Mouse (Mus musculus): Measurements from ENCODE around the gene Lgals7.
A peak's percentile ranks its signal among the peaks of the same experiment; 100 is the strongest.

Lgals7 gene

GRCm38 (mm10) chr7:28863540-28863939 is at the start of gene Lgals7:
Lgals7 (plus strand) TSS chr7:28863853.
- DNase-seq (ENCODE audit: low spot score) = no peak

DNA sequence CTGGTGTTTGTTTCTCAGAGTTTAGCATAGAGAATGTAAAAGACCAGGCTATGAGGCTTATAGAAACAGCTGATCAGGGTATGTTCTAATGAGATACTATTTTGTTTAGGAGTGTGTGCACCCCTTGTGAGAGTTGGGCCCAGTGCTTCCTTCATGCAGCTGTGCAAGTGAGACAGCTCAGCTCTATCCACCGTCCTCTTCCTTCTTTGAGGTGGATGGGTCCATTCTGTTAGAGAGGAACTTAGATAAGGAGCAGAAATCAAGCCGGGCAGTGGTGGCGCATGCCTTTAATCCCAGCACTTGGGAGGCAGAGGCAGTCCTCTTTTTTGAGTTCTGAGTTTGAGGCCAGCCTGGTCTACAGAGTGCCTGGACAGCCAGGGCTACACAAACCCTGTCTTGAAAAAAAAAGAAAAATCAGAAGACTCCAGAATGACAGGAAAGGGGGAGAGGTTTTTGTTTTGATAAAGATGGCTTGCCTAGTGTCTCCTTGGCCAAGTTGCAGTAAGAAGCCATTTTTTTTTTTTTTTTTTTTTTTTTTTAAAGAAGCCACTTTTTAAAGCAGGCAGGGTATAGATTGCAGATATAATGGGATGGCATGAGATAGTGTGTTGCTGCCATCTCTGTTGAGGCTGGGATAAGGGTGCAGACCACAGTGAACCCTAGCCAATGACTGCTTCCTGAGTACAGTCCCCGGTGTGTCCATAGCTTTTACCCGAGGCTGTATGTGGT is 49.2 kb upstream of the Lgals7 start:
- DNase-seq (ENCODE audit: low spot score) = no peak

DNA sequence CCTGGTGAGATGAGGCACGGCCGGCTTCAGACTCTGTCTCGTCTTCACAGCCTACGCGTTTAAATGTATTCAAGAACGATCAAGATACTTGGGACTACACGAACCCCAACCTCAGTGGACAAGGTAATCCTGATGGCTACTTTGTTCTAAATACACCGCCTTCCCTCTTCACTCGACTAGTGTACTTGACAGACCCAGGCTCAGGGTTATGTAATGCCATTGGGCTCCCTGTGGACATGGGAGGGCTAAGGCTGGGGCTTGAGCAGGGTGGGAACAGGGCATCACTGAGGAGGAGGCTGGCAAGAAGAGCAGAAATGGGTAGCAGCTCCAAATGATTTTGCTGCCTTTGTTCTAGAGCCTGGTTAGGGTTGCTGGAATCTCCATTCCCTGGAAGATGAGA is 48.4 kb upstream of the Lgals7 start:
- DNase-seq (ENCODE audit: low spot score) = no peak

- no peak for DNase-seq (ENCODE audit: low spot score)
Observed at GRCm38 (mm10) chr7:28816201-28816600, 47.5 kb upstream of the Lgals7 start.

DNA sequence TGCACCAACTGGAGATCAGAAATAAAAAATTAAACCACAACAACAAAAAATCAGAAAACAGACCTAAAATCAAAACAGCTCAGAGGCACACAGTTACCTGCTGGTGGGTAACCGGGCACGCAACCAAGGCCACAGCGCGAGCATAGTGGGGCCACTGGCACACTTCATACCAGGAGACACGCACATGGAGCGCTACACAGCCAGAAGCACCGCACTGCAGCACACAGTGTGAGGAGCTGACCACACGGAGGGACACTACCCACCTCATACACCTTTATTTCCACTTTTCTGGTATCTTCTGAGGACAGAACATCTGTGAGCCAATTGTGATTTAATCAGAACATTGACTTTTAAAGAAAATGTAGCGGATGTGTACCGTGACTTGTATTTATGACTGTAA is 46.7 kb upstream of the Lgals7 start:
- no peak for DNase-seq (ENCODE audit: low spot score)

DNA sequence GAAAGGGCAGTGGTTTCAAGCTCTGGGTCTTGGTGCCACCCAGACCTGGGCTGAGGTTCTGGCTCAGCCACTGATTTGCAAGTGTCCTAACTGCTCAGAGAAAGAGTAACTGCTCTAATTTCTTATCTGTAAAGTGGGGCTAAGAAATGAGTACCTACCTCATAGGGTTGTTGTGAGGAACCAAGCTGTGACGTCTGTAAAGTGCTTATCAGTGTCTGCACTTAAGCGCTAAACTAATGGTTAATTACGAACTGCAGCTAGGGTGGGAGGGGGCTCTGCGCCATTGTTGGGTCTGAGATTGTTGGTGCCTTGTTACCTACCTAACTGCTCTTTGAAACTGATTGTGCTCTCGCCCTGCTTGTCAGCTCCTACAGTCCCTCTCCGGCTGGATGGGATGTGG is 46.1 kb upstream of the Lgals7 start:
- DNase-seq (ENCODE audit: low spot score) = no peak

- no peak for DNase-seq (ENCODE audit: low spot score)
Observed at GRCm38 (mm10) chr7:28817957-28818356, 45.7 kb upstream of the Lgals7 start.

DNA sequence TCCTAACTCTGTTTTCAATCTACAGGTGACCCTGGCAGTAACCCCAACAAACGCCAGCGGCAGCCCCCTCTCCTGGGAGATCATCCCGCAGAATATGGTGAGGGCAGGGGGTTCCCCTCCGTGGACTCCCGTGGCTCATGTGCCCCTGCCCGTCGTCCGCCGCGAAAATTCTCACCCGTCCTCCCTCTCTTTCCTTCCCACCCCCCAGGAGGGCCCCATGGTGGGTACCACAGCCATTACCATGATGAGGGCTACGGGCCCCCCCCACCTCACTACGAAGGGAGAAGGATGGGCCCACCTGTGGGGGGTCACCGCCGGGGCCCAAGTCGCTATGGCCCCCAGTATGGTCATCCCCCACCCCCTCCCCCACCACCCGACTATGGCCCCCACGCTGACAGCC is 45.2 kb upstream of the Lgals7 start:
- DNase-seq (ENCODE audit: low spot score) = no peak

DNA sequence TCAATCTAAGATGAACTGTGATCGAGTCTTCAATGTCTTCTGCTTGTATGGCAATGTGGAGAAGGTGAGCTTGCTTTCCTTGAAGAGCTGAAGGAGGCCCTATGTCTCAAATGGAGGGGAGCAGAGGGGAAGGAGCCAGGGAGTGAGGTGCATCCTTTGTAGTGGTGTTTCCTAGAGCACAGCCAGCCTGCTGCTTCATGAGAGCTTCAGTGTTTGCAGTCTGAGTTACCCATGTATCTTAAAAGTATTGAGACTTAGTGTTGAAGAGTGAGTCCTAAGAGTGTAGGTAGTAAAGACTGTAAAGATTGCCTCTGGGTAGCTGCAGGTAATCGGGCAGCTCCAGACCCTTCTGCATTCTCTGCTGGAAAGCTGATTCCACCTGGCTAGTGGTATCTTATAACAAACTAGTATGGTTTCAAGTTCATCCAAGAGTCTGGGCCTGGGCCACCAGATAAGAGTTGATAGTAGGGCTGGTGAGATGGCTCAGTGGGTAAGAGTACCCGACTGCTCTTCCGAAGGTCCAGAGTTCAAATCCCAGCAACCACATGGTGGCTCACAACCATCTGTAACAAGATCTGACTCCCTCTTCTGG is 44.7 kb upstream of the Lgals7 start:
- no peak for DNase-seq (ENCODE audit: low spot score)

- DNase-seq (ENCODE audit: low spot score) = no peak
Observed at GRCm38 (mm10) chr7:28819571-28819970, 44.1 kb upstream of the Lgals7 start.

DNA sequence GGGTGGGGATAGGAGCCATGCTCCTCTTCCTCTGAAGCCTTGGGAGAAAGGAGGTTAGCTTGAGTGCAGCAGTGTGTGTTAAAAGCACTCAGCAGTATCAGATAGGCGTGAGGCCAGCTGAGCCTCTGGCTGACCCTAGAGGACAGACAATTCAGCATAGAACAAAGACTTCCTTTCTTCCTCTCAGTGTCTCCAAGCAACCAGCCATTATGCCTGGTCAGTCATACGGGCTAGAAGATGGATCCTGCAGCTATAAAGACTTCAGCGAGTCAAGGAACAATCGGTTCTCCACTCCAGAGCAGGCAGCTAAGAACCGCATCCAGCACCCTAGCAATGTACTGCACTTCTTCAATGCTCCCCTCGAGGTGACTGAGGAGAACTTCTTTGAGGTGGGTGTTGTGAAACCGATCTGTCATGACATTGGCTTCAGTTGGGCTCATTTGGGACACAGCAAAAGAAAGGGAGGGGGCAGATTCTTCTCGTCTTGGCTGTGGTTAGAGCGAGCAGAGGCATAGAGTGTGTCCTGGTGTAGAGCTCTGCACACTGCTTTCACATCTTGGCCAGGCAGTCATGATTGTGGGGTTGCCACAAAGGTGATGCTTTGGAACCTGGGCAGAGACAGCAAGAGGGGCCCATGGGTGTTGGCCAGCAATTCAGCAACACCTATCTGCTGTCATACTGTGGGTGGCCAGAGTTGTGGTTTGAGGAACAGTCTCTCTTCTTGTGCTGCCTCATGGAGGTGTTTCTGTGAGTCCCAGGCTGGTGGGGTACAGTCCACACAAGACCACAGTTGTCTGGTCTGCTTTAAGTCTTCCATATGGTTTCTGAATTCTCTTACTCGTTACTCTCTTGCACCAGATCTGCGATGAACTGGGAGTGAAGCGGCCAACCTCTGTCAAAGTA is 43.0 kb upstream of the Lgals7 start:
- DNase-seq (ENCODE audit: low spot score) = no peak

DNA sequence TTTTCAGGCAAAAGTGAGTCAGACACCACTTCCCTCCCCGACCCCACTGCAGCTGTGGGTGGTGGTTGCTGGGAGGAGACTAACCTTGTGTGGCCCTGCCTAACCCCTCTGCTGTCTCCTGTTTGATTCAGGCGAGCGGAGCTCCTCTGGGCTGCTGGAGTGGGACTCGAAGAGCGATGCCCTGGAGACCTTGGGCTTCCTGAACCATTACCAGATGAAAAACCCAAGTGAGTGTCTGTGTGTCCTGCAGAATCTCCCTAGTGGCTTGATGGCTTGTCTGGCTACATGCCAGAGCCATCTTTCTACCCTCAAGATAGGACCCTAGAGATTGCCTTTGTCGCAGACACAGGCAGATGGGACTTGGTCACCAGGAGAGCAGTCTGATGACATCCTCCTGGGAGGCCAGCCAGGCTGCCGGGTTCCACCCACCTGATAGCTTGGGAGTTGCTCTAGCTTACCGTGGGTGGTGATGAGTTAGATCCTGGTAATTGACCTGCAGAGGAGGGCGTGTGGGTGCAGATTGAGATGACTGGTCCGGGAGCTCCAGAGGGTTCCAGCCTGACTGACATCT is 42.3 kb upstream of the Lgals7 start:
- DNase-seq (ENCODE audit: low spot score) = no peak

DNA sequence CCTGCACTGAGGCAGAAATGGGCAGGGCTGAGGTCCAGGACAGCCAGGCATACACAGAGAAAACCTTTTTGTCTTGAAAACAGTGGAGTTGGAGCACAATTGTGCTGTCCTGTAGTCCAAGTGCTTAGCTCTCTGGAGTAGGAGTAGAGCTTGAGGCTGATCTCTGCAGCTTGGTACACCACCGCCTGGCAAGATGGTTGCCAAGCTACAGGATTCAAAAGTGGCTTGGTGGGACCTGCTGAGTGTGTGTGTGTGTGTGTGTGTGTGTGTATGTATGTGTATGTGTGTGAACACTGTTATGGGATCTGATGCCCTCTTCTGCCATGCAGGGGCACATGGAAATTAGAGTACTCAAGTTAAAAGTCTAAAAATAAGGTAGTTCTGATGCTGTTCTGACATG is 41.1 kb upstream of the Lgals7 start:
- no peak for DNase-seq (ENCODE audit: low spot score)

DNA sequence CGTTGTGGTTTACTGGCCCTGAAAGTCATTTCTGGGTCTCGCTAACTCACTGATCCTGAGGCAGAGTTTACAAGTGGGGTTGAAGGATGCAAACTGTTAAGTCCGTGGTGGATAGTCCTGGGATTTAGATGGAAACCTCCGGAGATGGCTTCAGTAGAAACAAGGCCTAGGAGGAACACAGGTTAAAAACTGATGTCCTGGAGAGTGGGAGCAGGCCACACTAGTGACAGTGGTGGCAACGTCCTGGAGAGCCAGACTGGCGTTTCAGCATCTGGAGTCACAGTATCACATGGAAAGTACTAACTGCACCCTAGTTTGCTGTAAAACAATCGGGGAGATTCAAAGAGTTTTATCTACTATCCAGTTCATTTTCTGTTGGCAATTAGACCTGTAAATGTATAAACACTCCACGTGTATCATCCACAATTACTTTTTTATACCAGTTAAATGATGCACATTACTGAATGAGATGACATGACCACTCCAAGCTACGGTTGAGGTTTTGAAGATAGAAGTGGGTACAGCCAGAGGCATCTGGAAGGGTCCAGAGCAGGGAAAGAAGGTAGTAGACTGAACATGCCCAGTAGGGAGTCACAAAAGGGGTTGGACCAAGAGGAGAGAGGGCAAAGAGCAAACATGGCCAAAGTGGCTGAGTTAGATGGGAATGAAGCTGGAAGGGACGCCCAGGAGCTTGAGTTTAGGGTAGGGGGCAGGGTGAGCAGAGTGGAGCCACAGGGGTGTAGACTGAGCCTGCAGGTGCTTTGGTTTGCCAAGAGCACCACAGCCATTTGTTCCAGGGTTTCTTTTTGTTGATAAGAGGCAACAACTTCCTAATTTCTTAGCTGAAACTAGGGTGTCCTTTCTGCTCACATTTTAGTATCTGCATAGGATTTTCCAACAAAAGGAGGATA is 40.4 kb upstream of the Lgals7 start:
- no peak for DNase-seq (ENCODE audit: low spot score)

DNA sequence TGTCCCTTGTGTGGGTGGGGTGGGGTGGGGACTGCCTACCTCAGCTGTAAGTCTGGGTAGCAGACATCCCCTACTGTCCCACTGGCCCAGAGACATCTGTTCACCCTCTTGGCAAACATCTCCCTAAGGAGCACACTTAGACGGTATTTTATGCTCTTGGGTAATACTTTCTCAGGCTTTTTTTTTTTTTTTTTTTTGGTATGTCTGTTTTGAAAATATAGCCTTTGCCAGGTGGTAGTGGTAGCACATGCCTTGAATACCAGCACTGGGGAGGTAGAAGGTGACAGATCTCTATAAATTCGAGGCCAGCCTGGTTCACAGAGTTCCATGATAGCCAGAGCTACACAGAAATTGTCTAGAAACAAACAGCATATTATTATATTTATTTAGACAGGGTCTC is 39.7 kb upstream of the Lgals7 start:
- no peak for DNase-seq (ENCODE audit: low spot score)

DNA sequence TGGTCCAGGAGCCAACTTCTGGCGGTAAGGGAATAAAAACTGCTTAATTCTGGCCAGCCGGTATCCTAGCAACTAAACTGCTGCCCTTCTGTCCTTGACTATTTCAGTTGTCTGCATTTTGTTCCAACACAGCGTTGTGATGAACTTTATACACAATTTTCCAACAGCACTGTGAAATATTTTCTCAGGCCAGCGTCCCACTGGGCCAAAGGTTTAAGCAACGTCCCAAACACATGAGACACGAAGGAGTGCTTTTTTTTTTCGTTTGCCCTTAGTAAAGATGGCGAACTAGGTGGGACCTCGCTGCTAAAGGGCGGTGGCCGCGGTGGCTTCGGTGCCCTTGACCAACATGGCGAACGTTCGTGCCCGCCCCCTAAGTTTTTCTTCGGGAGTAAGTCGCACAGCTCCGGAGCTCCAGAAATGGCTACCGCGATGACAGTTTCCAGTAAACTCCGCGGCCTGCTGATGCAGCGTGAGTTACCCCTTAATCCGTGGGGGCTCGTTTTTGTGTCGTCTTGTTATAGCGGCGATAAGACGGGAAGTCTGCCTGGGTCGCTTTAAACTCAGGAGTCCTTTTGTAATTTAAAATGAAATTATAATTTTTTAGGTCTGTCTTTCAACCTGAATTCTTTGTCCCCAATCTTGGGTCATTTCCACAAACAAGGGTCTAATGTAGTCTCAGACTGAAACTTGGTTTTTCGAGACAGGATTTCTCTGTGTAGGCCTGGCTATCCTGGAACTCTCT is 38.5 kb upstream of the Lgals7 start, which contains the start of gene Ech1:
Gene Ech1 (plus strand): TSS at position 277 of the 745 bp plus-strand sequence.
- DNase-seq (ENCODE audit: low spot score) = peak; percentile 91

- peak; percentile 45 for DNase-seq (ENCODE audit: low spot score)
Observed at GRCm38 (mm10) chr7:28825686-28826401, 37.8 kb upstream of the Lgals7 start.

- no peak for DNase-seq (ENCODE audit: low spot score)
Observed at GRCm38 (mm10) chr7:28826402-28826772, 37.3 kb upstream of the Lgals7 start.

DNA sequence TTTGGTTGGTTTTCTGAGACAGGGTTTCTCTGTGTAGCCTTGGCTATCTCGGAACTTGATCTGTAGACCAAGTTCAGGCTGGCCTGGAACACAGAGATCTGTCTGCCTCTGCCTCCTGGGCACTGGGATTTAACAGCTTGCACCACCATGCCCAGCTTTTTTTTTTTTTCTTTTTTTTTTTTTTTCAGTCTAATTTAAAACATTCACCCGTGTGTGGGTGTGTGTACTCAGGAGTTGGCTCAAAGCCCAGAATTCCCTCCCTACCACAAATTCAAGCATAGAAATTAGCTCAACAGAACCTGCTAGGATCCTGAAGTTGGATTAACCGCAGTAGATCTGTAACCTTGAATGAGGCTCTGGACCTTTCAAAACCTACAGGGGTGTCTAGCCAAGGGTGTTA is 36.3 kb upstream of the Lgals7 start:
- DNase-seq (ENCODE audit: low spot score) = no peak

- no peak for DNase-seq (ENCODE audit: low spot score)
Observed at GRCm38 (mm10) chr7:28829821-28830220, 33.8 kb upstream of the Lgals7 start.

All from ovary, postnatal 36 days (tissue).